In genomic region chr6:35071261-35071660, GRCm38 (mm10) we compare ENCODE assay signal across 26 mouse cellular contexts.
DNase-seq lines count a peak whose midpoint lies in the region; ATAC-seq and TF ChIP-seq lines count a peak whose summit lies in the region.
"Had no signal": no experiment of that assay in that cellular context is flagged by ENCODE, and none has a peak within 500 bp of the region (broad histone marks: within the 10 kb centered on the region; RNA-seq: fewer than 3 reads in every experiment).

No protein-coding gene starts in this region.

- no peak overlapping the region for H3K27ac ChIP-seq in embryonic facial prominence, embryonic 14.5 days (replicated peaks; ENCODE audit: low read depth, low read length)
- H3K27ac ChIP-seq in embryonic facial prominence, embryonic 10.5 days (replicated peaks): no peak overlapping the region
- no peak overlapping the region for H3K27ac ChIP-seq in heart, postnatal 0 days (ENCODE audit: low read depth)
- H3K27ac ChIP-seq in heart, embryonic 10.5 days: no peak overlapping the region
- H3K27ac ChIP-seq in lung, embryonic 14.5 days (ENCODE audit: low read depth): no peak overlapping the region
- H3K27ac ChIP-seq: embryonic facial prominence, embryonic 12.5 days; forebrain, embryonic 13.5 days; gastrocnemius, adult 2 months; hindbrain, embryonic 15.5 days; intestine, embryonic 15.5 days had no signal

- peak; percentile 76 for DNase-seq in embryonic facial prominence, embryonic 14.5 days (ENCODE audit: low spot score)
- no peak for DNase-seq in embryonic facial prominence, embryonic 10.5 days (ENCODE audit: low spot score)
- peak; percentile 19 for DNase-seq in heart, postnatal 0 days (ENCODE audit: low spot score)
- DNase-seq in heart, embryonic 10.5 days (ENCODE audit: low spot score): no peak
- DNase-seq in lung, embryonic 14.5 days: peak; percentile 29
- no peak for DNase-seq in lung, adult 18-20 months
- DNase-seq in NIH3T3 (ENCODE audit: low read depth): peak; percentile 70
- DNase-seq in gastrocnemius, postnatal 4 days (ENCODE audit: low spot score in 2 of 2): no peak
- DNase-seq: adrenal gland, adult 2 months; adrenal gland, postnatal 14 days; cerebellum, adult 18-20 months; cerebellum, adult 9-10 months; cerebellum, postnatal 14 days; forebrain, postnatal 0 days; gastrocnemius, adult 2 months; gastrocnemius, postnatal 14 days; heart, adult 18-20 months; heart, postnatal 10 days; heart, postnatal 36 days; kidney, adult 11 months had no signal

- TF ChIP-seq EP300 in heart, postnatal 0 days (IDR thresholded peaks at IDR 0.05; ENCODE audit: low read depth): no peak

- no peak overlapping the region for H3K4me2 ChIP-seq in embryonic facial prominence, embryonic 14.5 days (ENCODE audit: low read depth, low read length)
- H3K4me2 ChIP-seq in heart, postnatal 0 days (ENCODE audit: low read depth, low read length): no peak overlapping the region
- H3K4me2 ChIP-seq in lung, embryonic 14.5 days: no peak overlapping the region
- H3K4me2 ChIP-seq: embryonic facial prominence, embryonic 12.5 days; forebrain, embryonic 13.5 days; hindbrain, embryonic 15.5 days; intestine, embryonic 15.5 days had no signal

- H3K27me3 ChIP-seq in embryonic facial prominence, embryonic 14.5 days (replicated peaks; ENCODE audit: control insufficient read depth, insufficient read depth, low read length): no peaks in the 10 kb centered on the region
- no peaks in the 10 kb centered on the region for H3K27me3 ChIP-seq in embryonic facial prominence, embryonic 10.5 days (replicated peaks; ENCODE audit: low read depth, poor library complexity, severe bottlenecking)
- H3K27me3 ChIP-seq in heart, postnatal 0 days (ENCODE audit: control insufficient read depth, insufficient read depth, low read length): no peaks in the 10 kb centered on the region
- no peaks in the 10 kb centered on the region for H3K27me3 ChIP-seq in heart, embryonic 10.5 days (ENCODE audit: insufficient read depth, poor library complexity, severe bottlenecking)
- H3K27me3 ChIP-seq in lung, embryonic 14.5 days (ENCODE audit: insufficient read depth, low read length): no peaks in the 10 kb centered on the region
- H3K27me3 ChIP-seq: embryonic facial prominence, embryonic 12.5 days; forebrain, embryonic 13.5 days; hindbrain, embryonic 15.5 days; intestine, embryonic 15.5 days; Patski had no signal

- no peaks in the 10 kb centered on the region for H3K4me1 ChIP-seq in embryonic facial prominence, embryonic 14.5 days (ENCODE audit: control insufficient read depth, insufficient read depth, low read length)
- no peaks in the 10 kb centered on the region for H3K4me1 ChIP-seq in embryonic facial prominence, embryonic 10.5 days
- H3K4me1 ChIP-seq in heart, postnatal 0 days (ENCODE audit: control insufficient read depth, insufficient read depth): 0 out of 2 replicates have a peak, but pooled peaks cover 3% of the 10 kb centered on the region
- H3K4me1 ChIP-seq in heart, embryonic 10.5 days: no peaks in the 10 kb centered on the region
- H3K4me1 ChIP-seq in lung, embryonic 14.5 days (ENCODE audit: insufficient read depth): no peaks in the 10 kb centered on the region
- H3K4me1 ChIP-seq: embryonic facial prominence, embryonic 12.5 days; forebrain, embryonic 13.5 days; hindbrain, embryonic 15.5 days; intestine, embryonic 15.5 days had no signal

- no peak for TF ChIP-seq CTCF in heart, postnatal 0 days (IDR thresholded peaks at IDR 0.05; ENCODE audit: low read depth)
- no peak for TF ChIP-seq CTCF in lung, embryonic 14.5 days (IDR thresholded peaks at IDR 0.05; ENCODE audit: low read depth)

- WGBS in embryonic facial prominence, embryonic 14.5 days: 69% methylated on average over 3 of the region's 3 CpGs
- 90% methylated on average over 3 of the region's 3 CpGs for WGBS in embryonic facial prominence, embryonic 10.5 days
- WGBS in heart, postnatal 0 days: 48% methylated on average over 3 of the region's 3 CpGs
- WGBS in heart, embryonic 10.5 days: 90% methylated on average over 3 of the region's 3 CpGs
- 77% methylated on average over 3 of the region's 3 CpGs for WGBS in lung, embryonic 14.5 days

- H3K36me3 ChIP-seq in embryonic facial prominence, embryonic 14.5 days (ENCODE audit: control insufficient read depth, insufficient read depth, low read length): peaks cover 39% of the 10 kb centered on the region
- peaks cover 53% of the 10 kb centered on the region for H3K36me3 ChIP-seq in embryonic facial prominence, embryonic 10.5 days (replicated peaks)
- H3K36me3 ChIP-seq in heart, postnatal 0 days (replicated peaks; ENCODE audit: control insufficient read depth, insufficient read depth, low read length): peaks cover 30% of the 10 kb centered on the region
- H3K36me3 ChIP-seq in heart, embryonic 10.5 days: peaks cover 31% of the 10 kb centered on the region
- H3K36me3 ChIP-seq in lung, embryonic 14.5 days (ENCODE audit: insufficient read depth): peaks cover 38% of the 10 kb centered on the region

- ATAC-seq in embryonic facial prominence, embryonic 14.5 days (ENCODE audit: low read depth): no peak
- ATAC-seq in heart, postnatal 0 days (ENCODE audit: insufficient read depth, low read depth): no peak
- ATAC-seq in lung, embryonic 14.5 days (ENCODE audit: insufficient read depth): no peak
- ATAC-seq: forebrain, embryonic 13.5 days; forebrain, postnatal 0 days; intestine, embryonic 15.5 days; Patski had no signal

- H3K9ac ChIP-seq in embryonic facial prominence, embryonic 14.5 days (ENCODE audit: low read depth, low read length): no peak overlapping the region
- no peak overlapping the region for H3K9ac ChIP-seq in heart, postnatal 0 days (replicated peaks; ENCODE audit: low read depth, low read length)
- no peak overlapping the region for H3K9ac ChIP-seq in lung, embryonic 14.5 days
- H3K9ac ChIP-seq: embryonic facial prominence, embryonic 12.5 days; forebrain, embryonic 13.5 days; forebrain, postnatal 0 days; hindbrain, embryonic 15.5 days; intestine, embryonic 15.5 days had no signal

- no peaks in the 10 kb centered on the region for H3K9me3 ChIP-seq in embryonic facial prominence, embryonic 14.5 days (ENCODE audit: control insufficient read depth, low read length)
- no peaks in the 10 kb centered on the region for H3K9me3 ChIP-seq in embryonic facial prominence, embryonic 10.5 days
- H3K9me3 ChIP-seq in heart, postnatal 0 days (replicated peaks; ENCODE audit: control insufficient read depth, low read length): no peaks in the 10 kb centered on the region
- H3K9me3 ChIP-seq in heart, embryonic 10.5 days: no peaks in the 10 kb centered on the region
- no peaks in the 10 kb centered on the region for H3K9me3 ChIP-seq in lung, embryonic 14.5 days (ENCODE audit: low read depth, low read length)
- H3K9me3 ChIP-seq: embryonic facial prominence, embryonic 12.5 days; forebrain, embryonic 13.5 days; hindbrain, embryonic 15.5 days; intestine, embryonic 15.5 days had no signal

- no peak overlapping the region for H3K4me3 ChIP-seq in embryonic facial prominence, embryonic 14.5 days (ENCODE audit: low read depth, low read length)
- H3K4me3 ChIP-seq in embryonic facial prominence, embryonic 10.5 days: no peak overlapping the region
- no peak overlapping the region for H3K4me3 ChIP-seq in heart, postnatal 0 days (ENCODE audit: low read depth, low read length)
- H3K4me3 ChIP-seq in heart, embryonic 10.5 days: no peak overlapping the region
- no peak overlapping the region for H3K4me3 ChIP-seq in lung, embryonic 14.5 days (ENCODE audit: low read depth, low read length)
- H3K4me3 ChIP-seq: embryonic facial prominence, embryonic 12.5 days; erythroblast, embryonic 14.5 days; forebrain, embryonic 13.5 days; gastrocnemius, adult 2 months; hindbrain, embryonic 15.5 days; intestine, embryonic 15.5 days had no signal

Comparison
In these comparisons a context has a peak if more than half of its experiments do, and no peak if none do; other contexts are left out.
1. DNase-seq: peak in embryonic facial prominence, embryonic 14.5 days (single experiment), heart, postnatal 0 days (single experiment), lung, embryonic 14.5 days (single experiment) and NIH3T3 (single experiment); none in embryonic facial prominence, embryonic 10.5 days (single experiment), heart, embryonic 10.5 days (single experiment), lung, adult 18-20 months (0 of 2) and gastrocnemius, postnatal 4 days (0 of 2).